Mouse (Mus musculus) kidney, postnatal 4 days (tissue): ENCODE measurements around the gene Mfsd1.

Experiments
- DNase-seq, 2 experiments: peaks; one replicate each; pipeline ENCODE4 v3.0.0; 2021; ENCODE audit warnings: mixed read lengths in 2 of 2

Mfsd1 gene

GRCm38 (mm10) chr3:67643135-67643534 is 60.6 kb downstream of the Mfsd1 start:
- no peak for DNase-seq

- DNase-seq = no peak
Measured at GRCm38 (mm10) chr3:67645640-67646466, 63.3 kb downstream of the Mfsd1 start.
